Mouse (Mus musculus) adipocyte (in vitro differentiated cells): ENCODE data around the gene Snw1.
A peak's percentile ranks its signal among the peaks of the same experiment; 100 is the strongest.

Source experiments
- DNase-seq: peaks from one replicate; pipeline ENCODE4 v3.0.0-alpha.2; 2016; ENCODE audit warnings: low spot score

Gene Snw1

DNA sequence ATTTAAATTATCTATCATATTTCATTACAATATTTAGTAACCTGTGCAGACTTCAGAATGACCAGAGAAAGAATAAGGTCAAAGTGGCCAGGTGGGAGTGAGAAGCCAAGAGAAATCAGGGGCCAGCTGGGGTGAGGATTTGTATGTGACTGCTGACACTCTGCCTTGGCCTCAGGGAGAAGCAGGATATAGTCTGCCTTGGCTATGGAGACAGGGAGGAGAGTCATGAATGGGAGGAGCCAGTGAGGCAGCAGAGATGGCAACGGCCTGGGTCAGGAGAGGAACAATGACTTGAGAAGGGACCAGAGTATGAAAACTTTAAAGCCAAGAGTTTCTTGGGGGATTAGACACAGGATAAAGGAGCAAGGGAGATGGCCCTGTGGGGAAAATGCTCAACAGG, 48.4 kb downstream of the Snw1 start:
- DNase-seq = no peak

DNA sequence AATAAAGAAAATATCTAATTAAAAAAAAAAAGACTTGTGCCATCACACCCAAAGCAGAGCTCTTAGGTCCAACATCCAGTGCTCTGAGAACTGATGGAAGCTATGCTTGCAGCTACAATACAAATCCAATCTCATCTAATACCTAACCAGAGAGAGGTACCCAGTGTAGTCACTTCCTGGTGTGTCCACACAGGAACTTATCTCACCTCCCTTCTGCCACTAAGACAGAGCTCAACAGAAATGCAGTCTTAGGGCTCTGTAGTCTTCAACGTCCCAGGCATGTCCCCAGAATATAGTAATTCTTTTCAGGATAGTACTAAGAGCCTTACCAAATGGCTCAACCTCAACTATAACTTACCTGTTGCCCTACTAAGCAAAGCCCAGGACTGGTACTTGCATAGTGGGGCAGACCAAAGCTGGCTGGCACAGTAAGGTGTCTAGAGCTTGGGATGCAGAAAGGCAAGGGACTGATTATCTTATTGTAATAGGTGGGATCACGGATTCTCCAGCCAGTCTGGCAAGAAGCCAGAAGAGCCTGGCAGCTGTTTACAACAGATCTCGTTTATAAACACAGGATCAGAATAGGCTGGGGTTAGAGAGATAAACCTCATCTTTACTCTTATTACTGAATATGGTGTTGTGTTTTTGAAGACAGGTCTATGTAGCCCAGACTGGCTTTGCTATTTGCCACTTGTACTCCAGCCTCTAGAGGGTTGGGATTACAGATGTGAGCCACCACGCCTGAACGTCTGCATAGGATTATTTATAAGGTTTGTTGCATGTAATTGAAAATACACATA, 50.2 kb downstream of the Snw1 start:
- no peak for DNase-seq

DNA sequence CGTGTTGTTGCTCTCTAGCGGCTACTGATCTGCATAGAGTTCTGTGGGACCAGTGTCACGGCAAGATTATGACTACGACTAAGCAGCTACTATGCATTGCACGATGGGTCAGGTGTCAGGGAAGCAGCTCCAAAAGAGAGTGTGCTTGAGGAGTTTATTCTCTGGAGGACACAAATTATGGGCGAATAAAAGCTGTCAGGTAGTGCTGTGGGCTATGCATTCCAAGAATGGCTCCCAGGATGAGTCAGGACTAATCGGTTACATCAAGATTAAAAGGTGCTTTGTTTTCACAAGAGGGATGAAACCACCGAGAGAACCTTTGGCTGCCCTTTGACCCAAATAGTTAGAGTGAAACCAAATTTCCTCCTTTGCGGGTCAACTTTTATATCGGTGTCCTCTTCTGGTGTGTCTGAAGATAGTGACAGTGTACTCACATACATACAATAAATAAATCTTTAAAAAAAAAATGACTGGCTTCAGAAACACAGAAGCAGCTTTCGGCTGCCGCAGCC, 52.0 kb downstream of the Snw1 start:
- DNase-seq = no peak

DNA sequence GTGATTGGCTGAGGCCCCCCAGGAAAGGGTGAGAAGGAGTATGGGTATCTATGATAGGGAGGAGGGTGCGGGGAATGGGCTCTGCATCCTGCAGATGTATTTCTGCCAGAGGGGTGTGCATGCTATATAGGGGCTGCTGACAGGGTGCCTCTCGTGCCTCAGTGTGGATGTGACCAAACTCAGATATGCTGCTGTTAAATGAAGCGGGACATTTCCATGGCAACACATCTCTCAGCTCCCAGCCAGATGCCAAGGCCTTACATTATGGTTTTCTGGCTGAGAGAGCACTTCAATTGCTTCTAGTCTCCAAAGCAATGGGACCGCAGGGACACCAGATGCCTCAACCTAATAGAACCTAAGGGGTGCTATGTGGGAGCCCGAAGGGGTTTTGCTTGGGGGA, 53.2 kb downstream of the Snw1 start:
- no peak for DNase-seq

DNA sequence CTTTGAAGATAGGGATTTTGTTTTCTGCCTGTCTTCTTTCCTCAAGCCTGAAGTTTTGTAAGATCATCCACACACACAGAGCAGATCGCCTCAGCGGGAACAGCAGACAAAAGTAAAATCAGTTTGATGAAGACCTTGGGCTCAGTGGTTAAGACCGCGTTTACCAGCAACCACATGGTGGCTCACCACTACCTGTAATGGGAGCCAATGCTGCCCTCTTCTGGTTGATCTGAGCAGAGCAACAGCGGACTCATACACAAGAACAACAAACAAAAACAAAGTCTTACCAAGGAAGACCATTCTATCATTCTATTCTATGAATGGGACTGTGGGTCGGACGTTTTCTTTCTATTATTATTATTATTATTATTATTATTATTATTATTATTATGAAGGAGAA, 55.4 kb downstream of the Snw1 start:
- DNase-seq = peak; percentile 65

DNA sequence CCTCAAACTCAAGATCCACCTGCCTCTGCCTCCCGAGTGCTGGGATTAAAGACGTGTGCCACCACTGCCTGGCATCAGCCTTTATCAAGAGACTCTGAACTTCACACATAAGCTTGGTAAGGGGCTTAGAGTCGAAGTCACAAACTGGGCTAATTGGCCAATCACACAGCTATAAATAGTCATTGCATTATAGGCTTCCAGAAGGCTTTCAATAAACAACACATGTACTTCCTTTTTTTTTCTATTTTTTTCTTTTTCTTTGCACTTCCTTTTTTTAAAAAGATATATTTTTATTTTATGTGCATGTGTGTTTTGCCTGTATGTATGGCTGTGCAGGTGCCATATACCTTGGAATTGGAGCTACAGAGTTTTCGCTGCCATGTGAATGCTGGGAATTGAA, 56.7 kb downstream of the Snw1 start:
- no peak for DNase-seq

DNA sequence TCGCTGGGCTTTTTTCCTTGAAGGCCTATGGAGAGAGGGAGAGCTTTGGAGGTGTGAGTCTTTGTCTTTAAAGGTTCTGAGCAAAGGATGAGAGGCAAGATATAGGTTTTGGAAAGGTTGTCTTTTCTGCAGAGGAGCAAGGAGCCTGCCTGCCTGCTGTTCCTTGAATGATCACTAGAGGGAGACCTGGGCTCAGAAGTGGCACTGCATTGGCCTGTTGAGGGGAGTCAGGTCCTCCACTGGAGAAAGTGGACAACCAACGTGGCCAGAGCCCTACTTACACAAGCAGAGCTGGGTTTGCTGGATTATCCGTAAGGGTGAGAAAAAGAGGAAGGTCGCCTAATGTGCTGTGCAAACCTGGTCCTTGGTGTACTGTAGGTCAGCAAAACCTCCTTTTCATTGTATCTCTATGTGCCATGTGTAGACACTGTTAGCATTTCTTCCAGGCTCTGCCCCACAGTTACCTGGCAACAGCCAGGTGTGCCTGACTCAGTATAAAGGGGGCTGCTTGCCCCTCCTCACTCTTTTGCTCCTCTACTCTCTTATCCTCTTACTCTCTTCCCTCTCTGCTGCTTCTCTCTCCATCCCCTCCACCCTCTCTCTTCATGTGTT, 58.8 kb downstream of the Snw1 start:
- DNase-seq = peak; percentile 71

DNA sequence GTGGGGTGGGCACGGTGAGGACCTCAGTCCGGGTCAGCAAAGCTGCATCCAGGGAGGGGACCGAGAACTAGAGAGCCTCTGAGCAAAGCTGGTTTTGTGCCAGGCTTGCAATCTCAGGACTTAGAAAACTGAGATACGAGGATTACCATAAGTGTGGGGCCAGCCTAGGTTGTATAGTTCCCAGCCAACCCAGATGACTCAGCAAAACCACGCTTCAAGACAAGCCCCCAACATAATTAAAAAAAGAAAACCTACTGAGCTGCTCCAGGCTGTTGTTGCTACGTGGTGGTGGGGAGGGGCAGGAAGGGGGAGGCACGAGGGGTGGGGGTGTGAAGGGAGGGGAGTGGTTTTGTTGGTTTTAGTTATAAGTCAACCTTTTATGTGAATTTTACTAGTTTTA, 61.1 kb downstream of the Snw1 start:
- no peak for DNase-seq

DNA sequence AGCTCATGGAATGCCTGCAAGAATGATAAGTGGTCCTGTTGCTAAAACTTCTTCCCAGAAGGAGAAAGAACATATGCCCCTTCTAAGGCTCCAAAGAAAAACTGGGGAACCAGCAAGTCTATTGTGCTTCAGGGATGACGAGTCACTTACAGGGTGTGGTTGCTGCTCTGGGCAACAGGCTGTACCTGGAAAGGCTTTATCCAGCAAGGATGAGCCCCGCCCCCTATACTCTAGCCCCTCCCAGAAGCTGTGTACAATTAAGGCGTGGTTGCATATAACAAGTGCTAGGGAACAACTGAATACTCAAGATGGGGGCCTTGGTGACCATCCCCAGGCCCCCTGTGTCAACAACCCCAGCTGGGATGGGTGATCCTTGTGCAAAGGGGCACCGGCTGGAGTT, 63.0 kb downstream of the Snw1 start:
- no peak for DNase-seq

DNA sequence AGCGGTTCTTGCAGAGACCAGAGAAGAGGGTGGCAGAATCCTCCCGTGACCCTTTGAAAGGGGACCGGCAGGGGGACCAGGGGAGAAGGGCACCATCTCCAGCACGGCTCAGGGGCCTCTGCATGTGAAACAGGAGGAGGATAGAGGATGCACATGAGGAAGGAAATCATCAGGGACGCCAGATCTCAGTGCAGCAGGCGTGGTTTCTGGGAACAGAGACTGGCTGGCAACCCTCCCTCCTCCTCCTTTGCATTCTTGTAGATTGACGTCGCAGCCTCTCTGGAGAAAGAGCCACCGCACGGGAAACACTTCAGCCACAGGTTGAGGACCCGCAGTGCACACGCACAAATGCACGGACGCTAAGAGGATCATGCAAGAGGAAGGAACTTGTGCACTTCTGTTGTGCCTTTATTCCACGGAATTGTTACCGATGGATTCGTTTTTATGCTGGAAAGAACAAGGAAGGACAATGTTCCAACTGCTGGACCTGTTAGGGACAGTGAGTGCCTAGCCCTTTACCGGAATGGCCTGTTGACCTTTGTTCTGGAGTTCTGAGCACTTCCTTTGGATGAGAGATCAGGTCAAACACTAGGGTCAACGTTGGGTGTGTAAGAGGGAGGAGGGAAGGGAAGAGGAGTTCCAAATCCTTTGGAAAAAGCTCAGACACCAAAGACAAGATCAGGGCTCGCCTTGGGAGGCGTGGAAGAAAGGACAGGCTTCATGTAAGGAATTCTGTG, 64.0 kb downstream of the Snw1 start:
- DNase-seq = peak; percentile 56

DNA sequence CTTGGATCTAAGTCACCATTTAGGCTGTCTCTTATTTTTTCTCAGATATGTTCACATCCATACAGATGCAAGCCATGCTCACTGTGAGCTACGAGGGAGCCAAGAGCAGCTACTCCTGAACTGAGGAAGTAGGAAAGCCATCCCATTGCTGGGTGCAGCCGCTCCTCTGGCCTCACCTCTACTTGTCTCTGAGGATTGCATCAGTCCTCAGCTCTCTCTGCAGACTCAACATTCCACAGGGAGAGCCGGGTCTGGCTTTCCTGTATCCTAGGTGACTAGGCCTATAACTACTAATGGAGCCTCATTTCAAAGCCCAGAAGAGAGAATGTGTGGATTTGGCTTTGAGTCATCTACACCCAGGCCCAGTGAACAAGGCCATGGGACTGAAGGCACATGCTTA, 66.4 kb downstream of the Snw1 start:
- DNase-seq = no peak

DNA sequence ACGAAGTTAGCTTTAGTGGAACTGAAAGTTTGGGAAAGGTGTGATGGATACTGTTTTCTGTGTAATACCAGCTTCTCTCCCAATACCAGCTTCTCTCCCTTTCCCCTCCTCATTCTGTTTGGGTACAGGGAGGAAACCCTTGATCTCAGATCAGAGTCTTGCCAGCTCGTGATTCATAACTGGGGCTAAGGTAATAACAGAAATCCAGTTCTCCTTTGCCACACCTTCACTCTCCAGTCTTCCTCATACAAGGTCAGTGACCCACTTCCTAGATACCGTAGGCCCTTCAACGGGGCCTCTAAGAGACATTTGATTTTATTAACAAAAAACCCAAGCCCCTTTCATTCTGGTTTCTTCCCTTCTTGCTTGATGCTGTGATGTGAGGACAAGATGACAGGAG, 66.9 kb downstream of the Snw1 start:
- no peak for DNase-seq

DNA sequence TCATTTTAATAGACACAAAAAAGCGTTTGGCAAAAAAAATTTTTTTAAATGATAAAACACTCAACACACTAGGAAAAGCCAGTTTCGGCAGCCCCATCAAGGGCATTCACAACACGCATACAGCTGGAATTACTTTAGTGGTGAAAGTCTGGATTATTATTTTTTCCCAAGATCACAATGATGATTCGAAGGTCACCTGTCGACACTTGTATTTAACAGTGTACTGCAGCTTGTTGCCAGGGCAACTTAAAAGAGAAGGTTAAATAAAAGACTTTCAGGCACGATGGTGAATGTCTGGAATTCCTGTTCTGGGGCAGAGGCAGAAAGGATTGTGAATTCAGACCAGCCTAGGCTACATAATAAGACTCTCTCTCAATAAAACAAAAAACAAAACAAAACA, 70.2 kb downstream of the Snw1 start:
- DNase-seq = no peak

DNA sequence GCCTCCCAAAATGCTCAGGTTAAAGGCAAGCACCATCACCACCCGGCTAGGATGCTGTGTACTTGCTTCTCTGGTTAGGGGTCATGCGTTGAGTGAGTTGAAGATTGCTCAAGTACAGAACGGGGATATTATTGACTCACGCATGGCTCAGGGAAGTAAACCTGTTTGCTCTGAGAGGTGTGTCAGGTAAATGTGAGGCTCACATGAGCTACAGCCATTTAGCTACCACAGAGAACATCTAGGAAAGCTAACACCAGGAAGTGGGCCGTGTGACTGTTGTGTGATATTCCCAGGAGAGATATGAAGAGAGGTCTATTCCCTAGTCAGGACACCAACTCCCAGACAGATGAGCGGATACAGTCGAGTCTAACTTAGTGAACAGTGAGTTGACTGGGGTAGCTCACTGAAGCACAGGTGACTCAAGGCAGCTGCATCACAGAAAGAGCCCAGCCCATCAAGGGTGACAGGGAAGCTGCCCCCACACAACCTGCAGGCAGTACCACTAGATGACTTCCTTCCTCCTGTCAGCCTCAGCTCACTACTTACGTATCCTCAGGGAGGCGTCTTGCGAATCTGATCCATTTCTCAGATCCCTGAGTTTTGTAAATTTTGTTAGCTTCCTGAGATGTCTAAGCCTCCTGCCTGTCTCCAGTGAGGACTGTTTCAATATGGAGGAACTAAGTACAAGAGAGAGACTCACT, 72.8 kb downstream of the Snw1 start:
- no peak for DNase-seq
